Mouse (Mus musculus) bone marrow macrophage, adult 2 months (primary cell): ENCODE results near the gene Trpm8. TPM values are rescaled to one million over a fixed set of nuclear protein-coding genes. Genes with fewer than 3 reads are reported as not detected.

Experiments used
- H3K27ac ChIP-seq: 2 replicates; pipeline ENCODE4 v1.5.1; 2012; ENCODE audit warnings: low read depth, low read length; ENCODE audit not compliant: insufficient read depth
- H3K4me1 ChIP-seq: 2 replicates; pipeline ENCODE4 v1.6.1; 2012; ENCODE audit warnings: low read length; ENCODE audit not compliant: control insufficient read depth, insufficient read depth
- H3K4me3 ChIP-seq: 2 replicates; pipeline ENCODE4 v1.5.1; 2012; ENCODE audit warnings: mild to moderate bottlenecking, low read length, moderate library complexity; ENCODE audit not compliant: insufficient read depth
- CTCF ChIP-seq: IDR thresholded peaks from 2 replicates; pipeline ENCODE4 v1.5.1; 2012; ENCODE audit warnings: low read depth, mild to moderate bottlenecking, low read length, moderate library complexity
- POLR2A ChIP-seq: IDR thresholded peaks from 2 replicates; pipeline ENCODE4 v1.6.1; 2012; ENCODE audit warnings: mild to moderate bottlenecking, low read depth, low read length, borderline replicate concordance
- polyA plus RNA-seq: library from polyadenylated mRNA; stranded (reverse); fragments of >200 nt; gene quantifications from 2 replicates; pipeline ENCODE4 v1.2.4, GENCODE M21; 2012; ENCODE audit not compliant: missing spikeins, insufficient read depth, insufficient read length

Gene Trpm8
- polyA plus RNA-seq, 1 experiment, result not detected

- no peak overlapping the region for H3K4me3 ChIP-seq
- H3K4me1 ChIP-seq, result no peaks in the 10 kb centered on the region
- TF ChIP-seq CTCF (no peak), POLR2A (no peak)
- H3K27ac ChIP-seq, result no peak overlapping the region
Measured at GRCm38 (mm10) chr1:88307180-88307579, 29.7 kb downstream of the Trpm8 start.

- Histone ChIP-seq H3K27ac (no peak overlapping the region), H3K4me3 (no peak overlapping the region), H3K4me1 (no peaks in the 10 kb centered on the region)
- TF ChIP-seq POLR2A (no peak), CTCF (no peak)
Measured at GRCm38 (mm10) chr1:88309020-88309419, 31.6 kb downstream of the Trpm8 start.

- no peaks in the 10 kb centered on the region for H3K4me1 ChIP-seq
- no peak for TF ChIP-seq POLR2A
- no peak for TF ChIP-seq CTCF
- no peak overlapping the region for H3K4me3 ChIP-seq
- H3K27ac ChIP-seq, result no peak overlapping the region
Measured at GRCm38 (mm10) chr1:88309905-88310304, 32.4 kb downstream of the Trpm8 start.

GRCm38 (mm10) chr1:88310349-88310748 is 32.9 kb downstream of the Trpm8 start:
- H3K4me1 ChIP-seq, result no peaks in the 10 kb centered on the region
- no peak overlapping the region for H3K27ac ChIP-seq

GRCm38 (mm10) chr1:88317279-88317678 is 39.8 kb downstream of the Trpm8 start:
- TF ChIP-seq CTCF (no peak), POLR2A (no peak)
- Histone ChIP-seq H3K4me3 (no peak overlapping the region), H3K27ac (no peak overlapping the region), H3K4me1 (no peaks in the 10 kb centered on the region)

More at GRCm38 (mm10) chr1:88310349-88310748, 32.9 kb downstream of the Trpm8 start:
- TF ChIP-seq CTCF, result no peak
- no peak for TF ChIP-seq POLR2A
- no peak overlapping the region for H3K4me3 ChIP-seq

GRCm38 (mm10) chr1:88318531-88319060 is 41.1 kb downstream of the Trpm8 start:
- H3K4me1 ChIP-seq, result no peaks in the 10 kb centered on the region
- TF ChIP-seq CTCF, result peak; percentile 38; the same call in 1 of the 2 replicates
- no peak for TF ChIP-seq POLR2A
- H3K27ac ChIP-seq, result no peak overlapping the region
- no peak overlapping the region for H3K4me3 ChIP-seq

- H3K27ac ChIP-seq, result no peak overlapping the region
- no peaks in the 10 kb centered on the region for H3K4me1 ChIP-seq
- no peak overlapping the region for H3K4me3 ChIP-seq
- TF ChIP-seq CTCF (no peak), POLR2A (no peak)
Measured at GRCm38 (mm10) chr1:88320821-88321395, 43.4 kb downstream of the Trpm8 start.

GRCm38 (mm10) chr1:88322146-88322545 is 44.7 kb downstream of the Trpm8 start:
- Histone ChIP-seq H3K4me1 (no peaks in the 10 kb centered on the region), H3K27ac (no peak overlapping the region), H3K4me3 (no peak overlapping the region)
- TF ChIP-seq CTCF (no peak), POLR2A (no peak)

- no peak for TF ChIP-seq CTCF
- Histone ChIP-seq H3K27ac (no peak overlapping the region), H3K4me1 (no peaks in the 10 kb centered on the region), H3K4me3 (no peak overlapping the region)
Measured at GRCm38 (mm10) chr1:88323101-88323500, 45.6 kb downstream of the Trpm8 start.

GRCm38 (mm10) chr1:88339481-88339880 is 62.0 kb downstream of the Trpm8 start:
- Histone ChIP-seq H3K4me1 (no peaks in the 10 kb centered on the region), H3K4me3 (no peak overlapping the region), H3K27ac (no peak overlapping the region)
- TF ChIP-seq CTCF, result no peak
- no peak for TF ChIP-seq POLR2A

- Histone ChIP-seq H3K4me1 (peaks cover 14% of the 10 kb centered on the region), H3K4me3 (no peak overlapping the region), H3K27ac (no peak overlapping the region)
- no peak for TF ChIP-seq POLR2A
- TF ChIP-seq CTCF, result no peak
Measured at GRCm38 (mm10) chr1:88342615-88343014, 65.2 kb downstream of the Trpm8 start.
